In genomic region chr4:46087852-46088251, GRCm38 (mm10) we compare ENCODE assay signal across 9 mouse cellular contexts. TPM values are rescaled to one million over a fixed set of nuclear protein-coding genes. Genes with fewer than 3 reads are reported as not detected.
A peak's percentile ranks its signal among the peaks of the same experiment; 100 is the strongest.
DNase-seq lines count a peak whose midpoint lies in the region; ATAC-seq and TF ChIP-seq lines count a peak whose summit lies in the region.
"Had no signal": no experiment of that assay in that cellular context is flagged by ENCODE, and none has a peak within 500 bp of the region (broad histone marks: within the 10 kb centered on the region; RNA-seq: fewer than 3 reads in every experiment).

No protein-coding gene starts in this region.

- H3K36me3 ChIP-seq in intestine, embryonic 15.5 days, result no peaks in the 10 kb centered on the region
- H3K36me3 ChIP-seq in intestine, embryonic 16.5 days (ENCODE audit: control insufficient read depth, insufficient read depth, low read length), result no peaks in the 10 kb centered on the region
- no peaks in the 10 kb centered on the region for H3K36me3 ChIP-seq in forebrain, embryonic 16.5 days (ENCODE audit: control insufficient read depth, insufficient read depth)

- H3K27ac ChIP-seq in intestine, embryonic 15.5 days, result no peak overlapping the region
- H3K27ac ChIP-seq in intestine, embryonic 16.5 days (ENCODE audit: low read length), result no peak overlapping the region
- peak overlapping the region; percentile 82 for H3K27ac ChIP-seq in layer of hippocampus, adult 2 months
- H3K27ac ChIP-seq in forebrain, embryonic 16.5 days (ENCODE audit: low read length), result no peak overlapping the region

- TF ChIP-seq CTCF in layer of hippocampus, adult 2 months (conservative IDR thresholded peaks at IDR 0.05), result no peak

- H3K4me2 ChIP-seq in intestine, embryonic 15.5 days (replicated peaks), result no peak overlapping the region
- no peak overlapping the region for H3K4me2 ChIP-seq in intestine, embryonic 16.5 days (ENCODE audit: low read depth, low read length)
- no peak overlapping the region for H3K4me2 ChIP-seq in forebrain, embryonic 16.5 days (ENCODE audit: low read length)

- no peaks in the 10 kb centered on the region for H3K4me1 ChIP-seq in intestine, embryonic 15.5 days (replicated peaks)
- no peaks in the 10 kb centered on the region for H3K4me1 ChIP-seq in intestine, embryonic 16.5 days (ENCODE audit: control insufficient read depth, insufficient read depth, low read length)
- no peaks in the 10 kb centered on the region for H3K4me1 ChIP-seq in forebrain, embryonic 16.5 days (replicated peaks; ENCODE audit: control insufficient read depth, insufficient read depth, low read length)

- DNase-seq in adrenal gland, adult 2 months, result peak; percentile 91
- DNase-seq in gastrocnemius, adult 18-20 months (ENCODE audit: low spot score), result peak; percentile 87
- DNase-seq in layer of hippocampus, adult 2 months (ENCODE audit: low spot score in 2 of 2), result peak; percentile 65 to 78
- DNase-seq in right cerebral cortex, postnatal 4 days, result peak; percentile 22

- H3K4me3 ChIP-seq in intestine, embryonic 15.5 days (replicated peaks), result no peak overlapping the region
- no peak overlapping the region for H3K4me3 ChIP-seq in intestine, embryonic 16.5 days (ENCODE audit: low read length)
- H3K4me3 ChIP-seq in layer of hippocampus, adult 2 months, result no peak overlapping the region
- no peak overlapping the region for H3K4me3 ChIP-seq in forebrain, embryonic 16.5 days (replicated peaks; ENCODE audit: low read length)
- H3K4me3 ChIP-seq: megakaryocyte, embryonic 14.5 days had no signal

- WGBS in intestine, embryonic 15.5 days, result 23% methylated on average over 5 of the region's 5 CpGs
- WGBS in intestine, embryonic 16.5 days, result 38% methylated on average over 5 of the region's 5 CpGs
- 46% methylated on average over 5 of the region's 5 CpGs for WGBS in forebrain, embryonic 16.5 days

- no peaks in the 10 kb centered on the region for H3K27me3 ChIP-seq in intestine, embryonic 15.5 days (replicated peaks)
- H3K27me3 ChIP-seq in intestine, embryonic 16.5 days (replicated peaks; ENCODE audit: control insufficient read depth, insufficient read depth, low read length), result no peaks in the 10 kb centered on the region
- no peaks in the 10 kb centered on the region for H3K27me3 ChIP-seq in forebrain, embryonic 16.5 days (replicated peaks; ENCODE audit: control insufficient read depth, insufficient read depth, low read length)
- H3K27me3 ChIP-seq: megakaryocyte, embryonic 14.5 days had no signal

- no peak overlapping the region for H3K9ac ChIP-seq in intestine, embryonic 15.5 days
- H3K9ac ChIP-seq in intestine, embryonic 16.5 days (ENCODE audit: low read depth, low read length), result no peak overlapping the region
- H3K9ac ChIP-seq in forebrain, embryonic 16.5 days (replicated peaks; ENCODE audit: low read depth, low read length), result no peak overlapping the region

- no peaks in the 10 kb centered on the region for H3K9me3 ChIP-seq in intestine, embryonic 15.5 days
- no peaks in the 10 kb centered on the region for H3K9me3 ChIP-seq in intestine, embryonic 16.5 days (ENCODE audit: control insufficient read depth, low read length)
- no peaks in the 10 kb centered on the region for H3K9me3 ChIP-seq in forebrain, embryonic 16.5 days (ENCODE audit: control insufficient read depth, low read length)
- H3K9me3 ChIP-seq: megakaryocyte, embryonic 14.5 days had no signal

- ATAC-seq in intestine, embryonic 15.5 days, result peak; percentile 56
- no peak for ATAC-seq in intestine, embryonic 16.5 days
- ATAC-seq in activated CD4-positive, CD25-positive, alpha-beta regulatory T cell, adult 4 months, result no peak
- ATAC-seq in forebrain, embryonic 16.5 days, result no peak

RNA-seq across cellular contexts. Expression of gene Tmod1, which starts 49.1 kb away (rescaled TPM):
- polyA plus RNA-seq in intestine, embryonic 15.5 days (2015; fragmentation: Nextera tagmentation; extraction: Ambion mirVana), result 3.2 and 3.3 TPM in 2 replicates
- polyA plus RNA-seq in intestine, embryonic 16.5 days (2015; fragmentation: Nextera tagmentation; extraction: Ambion mirVana), result 3.2 and 4.0 TPM in 2 replicates
- total RNA-seq in adrenal gland, adult 2 months (2021), result 1 to 10 TPM; 3.0 to 8.7 TPM
- polyA plus RNA-seq in adrenal gland, adult 2 months (2012; rRNA removed), result 0.89 and 2.2 TPM in 2 replicates
- total RNA-seq in gastrocnemius, adult 18-20 months (2021), result 100 to 1,000 TPM; 163 to 194 TPM
- 10 to 100 TPM; 21.5 to 25.9 TPM for total RNA-seq in layer of hippocampus, adult 2 months (2021)
- polyA plus RNA-seq in activated CD4-positive, CD25-positive, alpha-beta regulatory T cell, adult 4 months (2017; shearing (Covaris generic)), result 1 to 10 TPM; 1.6 to 4.0 TPM
- 0.52 and 0.81 TPM in 2 replicates for polyA plus RNA-seq in forebrain, embryonic 16.5 days (2015; fragmentation: Nextera tagmentation; extraction: Ambion mirVana)

RNA-seq across cellular contexts. Expression of gene Ncbp1, which starts 50.6 kb away (rescaled TPM):
- polyA plus RNA-seq in intestine, embryonic 15.5 days (2015; fragmentation: Nextera tagmentation; extraction: Ambion mirVana), result 65.6 and 66.8 TPM in 2 replicates
- polyA plus RNA-seq in intestine, embryonic 16.5 days (2015; fragmentation: Nextera tagmentation; extraction: Ambion mirVana), result 57.4 and 63.0 TPM in 2 replicates
- total RNA-seq in adrenal gland, adult 2 months (2021), result 10 to 100 TPM; 47.4 to 59.2 TPM
- polyA plus RNA-seq in adrenal gland, adult 2 months (2012; rRNA removed), result 8.8 and 11.2 TPM in 2 replicates
- 10 to 100 TPM; 13.1 to 16.1 TPM for total RNA-seq in gastrocnemius, adult 18-20 months (2021)
- 10 to 100 TPM; 57.1 to 57.2 TPM for total RNA-seq in layer of hippocampus, adult 2 months (2021)
- 10 to 100 TPM; 38.2 to 44.5 TPM for polyA plus RNA-seq in activated CD4-positive, CD25-positive, alpha-beta regulatory T cell, adult 4 months (2017; shearing (Covaris generic))
- polyA plus RNA-seq in forebrain, embryonic 16.5 days (2015; fragmentation: Nextera tagmentation; extraction: Ambion mirVana), result 98.8 and 107 TPM in 2 replicates

RNA-seq across cellular contexts. Expression of gene Tstd2, which starts 50.6 kb away (rescaled TPM):
- 29.3 and 30.9 TPM in 2 replicates for polyA plus RNA-seq in intestine, embryonic 15.5 days (2015; fragmentation: Nextera tagmentation; extraction: Ambion mirVana)
- polyA plus RNA-seq in intestine, embryonic 16.5 days (2015; fragmentation: Nextera tagmentation; extraction: Ambion mirVana), result 21.5 and 25.3 TPM in 2 replicates
- total RNA-seq in adrenal gland, adult 2 months (2021), result 10 to 100 TPM; 21.0 to 29.8 TPM
- polyA plus RNA-seq in adrenal gland, adult 2 months (2012; rRNA removed), result 10.7 and 13.4 TPM in 2 replicates
- 10 to 100 TPM in 1 of 2 experiments, 1 to 10 TPM in 1; 9.6 to 10.2 TPM for total RNA-seq in gastrocnemius, adult 18-20 months (2021)
- 10 to 100 TPM; 15.6 to 18.8 TPM for total RNA-seq in layer of hippocampus, adult 2 months (2021)
- 10 to 100 TPM; 26.4 to 26.6 TPM for polyA plus RNA-seq in activated CD4-positive, CD25-positive, alpha-beta regulatory T cell, adult 4 months (2017; shearing (Covaris generic))
- 32.3 and 37.7 TPM in 2 replicates for polyA plus RNA-seq in forebrain, embryonic 16.5 days (2015; fragmentation: Nextera tagmentation; extraction: Ambion mirVana)

Comparison
In these comparisons a context has a peak if more than half of its experiments do, and no peak if none do; other contexts are left out.
1. DNase-seq: peak in every context shown above with its lines; median percentile 91 in adrenal gland, adult 2 months; 87 in gastrocnemius, adult 18-20 months; 72 in layer of hippocampus, adult 2 months; 22 in right cerebral cortex, postnatal 4 days.